Mouse (Mus musculus) fat pad, adult 2 months (tissue): ENCODE data around the gene Dcaf12.

ENCODE experiments used
- DNase-seq: peaks from one replicate; pipeline ENCODE4 v3.0.0-alpha.2; 2011; ENCODE audit warnings: low read depth, low spot score; ENCODE audit errors: extremely low read depth

Gene Dcaf12

GRCm38 (mm10) chr4:41310567-41311563, 3.8 kb downstream of the Dcaf12 start:
- no peak for DNase-seq

GRCm38 (mm10) chr4:41307406-41307805, 7.3 kb downstream of the Dcaf12 start:
- DNase-seq: no peak

DNA sequence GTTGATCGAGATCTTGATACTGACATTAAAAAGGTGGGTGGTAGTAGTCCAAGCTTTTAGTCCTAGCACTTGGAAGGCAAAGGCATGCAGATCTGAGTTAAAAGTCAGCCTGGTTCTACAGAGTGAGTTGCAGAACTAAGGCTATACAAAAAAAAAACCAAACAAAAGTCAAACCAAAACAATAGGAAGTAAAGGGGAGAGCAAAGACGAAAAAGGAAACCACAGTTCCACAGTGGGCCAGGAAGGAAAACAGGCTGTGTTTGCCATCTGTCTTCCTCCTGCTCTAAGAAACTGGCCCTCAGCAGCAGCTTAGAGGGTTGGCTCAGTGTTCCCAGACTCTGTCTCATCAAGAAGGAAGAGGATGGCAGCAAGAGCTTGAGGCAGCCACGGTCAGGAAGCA, 10.4 kb downstream of the Dcaf12 start:
- DNase-seq: no peak

- no peak for DNase-seq
Measured at GRCm38 (mm10) chr4:41303671-41304070, 11.0 kb downstream of the Dcaf12 start.

GRCm38 (mm10) chr4:41298976-41299375, 15.7 kb downstream of the Dcaf12 start:
- DNase-seq: no peak

GRCm38 (mm10) chr4:41295960-41296359, 18.7 kb downstream of the Dcaf12 start:
- no peak for DNase-seq

- no peak for DNase-seq
Measured at GRCm38 (mm10) chr4:41295507-41295906, 19.2 kb downstream of the Dcaf12 start.

DNA sequence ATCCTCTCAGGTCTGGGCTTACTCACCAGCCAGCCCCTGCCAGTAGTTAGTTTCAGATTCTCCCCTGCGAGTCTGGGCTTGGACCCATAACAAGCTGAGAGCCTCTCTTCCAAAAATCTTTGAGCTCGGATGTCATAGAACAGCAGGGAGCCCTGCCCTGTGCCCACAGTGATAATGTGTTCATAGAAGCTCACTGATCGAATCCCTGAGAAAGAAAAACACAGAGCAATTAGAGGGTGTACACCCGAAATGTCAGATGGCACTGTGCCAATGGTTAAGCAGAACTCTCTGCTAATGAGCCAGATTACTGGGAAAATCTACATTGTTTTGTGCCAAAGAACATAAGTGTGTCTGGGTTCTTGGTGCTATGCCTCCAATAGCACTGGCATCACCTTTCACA, 20.8 kb downstream of the Dcaf12 start:
- DNase-seq: no peak

GRCm38 (mm10) chr4:41289802-41290201, 24.9 kb downstream of the Dcaf12 start:
- DNase-seq: no peak

DNA sequence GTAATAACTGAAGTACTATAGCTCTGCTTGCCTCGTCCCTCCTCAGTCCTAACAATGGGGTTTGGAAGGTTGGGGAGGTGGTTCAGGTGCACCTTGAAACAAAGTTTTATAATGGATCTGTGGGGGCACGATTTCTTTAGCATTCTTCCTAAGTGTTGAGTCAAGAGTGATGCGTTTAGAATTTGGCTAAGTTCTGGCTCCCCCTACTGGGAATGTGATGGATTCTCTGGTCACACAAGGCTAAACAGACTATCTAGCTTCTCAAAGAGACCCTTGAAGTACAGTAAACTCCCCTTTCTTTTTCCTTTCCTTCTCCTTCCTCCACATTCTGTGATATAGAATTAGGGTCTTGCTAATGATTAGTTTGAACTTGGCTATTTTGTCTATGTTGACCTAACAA, 28.3 kb downstream of the Dcaf12 start:
- no peak for DNase-seq

DNA sequence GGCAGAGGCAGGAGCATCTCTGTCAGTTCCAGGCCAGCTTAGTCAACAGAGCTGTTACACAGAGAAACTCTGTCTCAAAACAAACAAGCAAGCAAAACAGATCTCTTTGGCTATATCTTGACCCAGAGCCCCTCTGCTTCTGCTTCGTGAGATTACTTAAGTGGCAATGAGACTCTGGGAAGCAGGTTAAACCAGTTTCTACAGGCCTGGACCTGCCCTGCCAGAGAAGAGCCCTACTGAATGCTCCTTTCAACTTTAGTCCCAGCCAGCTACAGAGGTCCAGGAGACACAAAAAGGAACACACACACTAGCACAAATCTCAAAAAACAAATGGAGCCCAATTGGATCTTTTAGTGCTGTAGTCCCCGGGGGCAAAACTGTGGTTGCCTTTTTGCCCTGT, 30.6 kb downstream of the Dcaf12 start:
- DNase-seq: peak; percentile 72

DNA sequence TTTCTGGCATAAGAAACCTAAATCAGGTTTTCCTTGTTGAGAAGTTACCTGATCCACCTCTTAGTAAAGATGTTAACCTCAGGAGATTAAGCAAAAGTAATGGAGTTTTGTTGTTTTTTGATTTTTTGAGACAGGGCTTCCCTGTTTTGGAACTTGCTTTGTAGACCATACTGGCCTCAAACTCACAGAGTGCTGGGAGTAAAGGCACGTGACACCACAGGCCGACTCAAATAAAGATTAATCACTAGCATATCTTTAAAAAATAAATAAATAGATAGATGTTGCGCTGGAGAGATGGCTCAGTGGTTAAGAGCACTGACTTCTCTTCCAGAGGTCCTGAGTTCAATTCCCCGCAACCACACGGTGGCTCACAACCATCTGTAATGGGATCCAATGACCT, 38.8 kb downstream of the Dcaf12 start:
- DNase-seq: no peak

GRCm38 (mm10) chr4:41274980-41275850, 39.5 kb downstream of the Dcaf12 start, which contains the start of gene Ubap2:
TSS of gene Ubap2 (minus strand) at chr4:41275144.
- peak; percentile 92 for DNase-seq

GRCm38 (mm10) chr4:41274377-41274979, 40.2 kb downstream of the Dcaf12 start:
- no peak for DNase-seq

DNA sequence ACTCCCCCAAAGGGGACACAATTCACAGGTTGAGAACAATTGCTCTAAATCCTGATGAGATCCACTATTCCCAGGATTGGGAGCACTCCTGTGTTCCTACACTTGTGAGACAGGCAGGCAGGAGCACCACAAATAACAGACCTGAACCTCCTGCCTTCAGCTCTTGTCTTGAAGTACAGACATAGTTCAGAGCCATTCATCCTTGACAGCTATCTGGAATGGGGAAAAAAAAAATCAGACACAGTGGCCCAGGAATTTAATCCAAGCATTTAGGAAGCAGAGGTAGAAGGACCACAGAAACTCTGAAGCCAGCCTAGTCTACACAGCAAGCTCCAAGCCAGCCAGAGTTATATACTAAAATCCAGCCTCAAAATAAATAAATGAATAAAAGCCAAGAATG, 46.6 kb downstream of the Dcaf12 start:
- DNase-seq: no peak

- peak; percentile 56 for DNase-seq
Measured at GRCm38 (mm10) chr4:41266350-41266749, 48.3 kb downstream of the Dcaf12 start.

- no peak for DNase-seq
Measured at GRCm38 (mm10) chr4:41260691-41261090, 54.0 kb downstream of the Dcaf12 start.

- DNase-seq: no peak
Measured at GRCm38 (mm10) chr4:41259019-41259418, 55.7 kb downstream of the Dcaf12 start.

GRCm38 (mm10) chr4:41257752-41258151, 56.9 kb downstream of the Dcaf12 start:
- no peak for DNase-seq

DNA sequence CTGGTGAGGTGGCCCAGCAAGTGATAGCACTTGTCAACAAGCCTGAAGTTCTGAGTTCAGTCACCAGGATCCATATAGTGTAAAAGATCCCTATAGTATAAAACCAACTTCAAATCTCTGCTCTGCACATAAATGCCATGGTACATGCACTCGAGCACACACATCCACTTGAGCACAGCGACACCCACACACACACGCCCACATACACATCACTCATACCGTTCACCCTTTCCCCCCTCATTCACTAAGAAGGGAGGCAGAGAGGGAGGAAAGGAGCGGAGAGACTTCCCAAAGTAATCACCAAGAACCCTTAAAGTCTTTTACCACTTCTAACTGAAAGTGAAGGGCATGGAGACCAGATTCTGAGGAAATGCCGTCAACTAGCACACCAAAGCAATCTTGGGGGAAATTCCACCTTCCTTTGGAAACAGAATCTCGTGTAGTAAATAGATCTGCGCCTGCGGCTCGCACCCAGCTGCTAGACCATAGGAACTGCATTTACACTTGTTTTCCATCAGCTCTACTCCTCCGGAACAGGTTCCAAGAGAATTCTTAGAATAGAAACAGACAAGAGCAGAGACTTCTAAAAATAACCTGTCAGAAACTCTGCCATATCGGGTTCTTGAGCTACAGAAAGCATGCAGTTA, 59.0 kb downstream of the Dcaf12 start:
- DNase-seq: no peak

DNA sequence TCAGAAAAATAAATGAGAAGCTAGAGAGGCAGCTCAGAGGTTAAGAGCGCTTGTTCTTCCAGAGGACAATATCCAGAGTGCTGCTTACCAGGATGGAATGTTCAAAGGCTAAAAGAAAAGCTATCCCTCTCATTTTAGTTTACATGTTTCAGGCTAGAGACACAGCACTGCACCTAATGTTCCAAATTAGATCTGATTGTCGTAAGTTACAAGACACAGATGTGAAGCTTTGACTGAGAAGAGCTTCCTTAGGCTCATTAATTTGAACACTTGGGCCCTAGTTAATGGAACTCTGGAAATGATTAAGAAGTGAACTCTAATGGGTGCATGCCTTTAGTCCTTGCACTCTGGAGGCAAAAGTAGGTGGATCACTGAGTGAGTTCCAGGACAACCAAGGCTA, 60.9 kb downstream of the Dcaf12 start:
- no peak for DNase-seq
